Mouse (Mus musculus): Measurements from ENCODE around the gene Spag7. TPM values are rescaled to one million over a fixed set of nuclear protein-coding genes. Genes with fewer than 3 reads are reported as not detected.
A peak's percentile ranks its signal among the peaks of the same experiment; 100 is the strongest.

The Spag7 gene
- polyA plus RNA-seq, 1 experiment from 2014 or later, result 159 TPM

DNA sequence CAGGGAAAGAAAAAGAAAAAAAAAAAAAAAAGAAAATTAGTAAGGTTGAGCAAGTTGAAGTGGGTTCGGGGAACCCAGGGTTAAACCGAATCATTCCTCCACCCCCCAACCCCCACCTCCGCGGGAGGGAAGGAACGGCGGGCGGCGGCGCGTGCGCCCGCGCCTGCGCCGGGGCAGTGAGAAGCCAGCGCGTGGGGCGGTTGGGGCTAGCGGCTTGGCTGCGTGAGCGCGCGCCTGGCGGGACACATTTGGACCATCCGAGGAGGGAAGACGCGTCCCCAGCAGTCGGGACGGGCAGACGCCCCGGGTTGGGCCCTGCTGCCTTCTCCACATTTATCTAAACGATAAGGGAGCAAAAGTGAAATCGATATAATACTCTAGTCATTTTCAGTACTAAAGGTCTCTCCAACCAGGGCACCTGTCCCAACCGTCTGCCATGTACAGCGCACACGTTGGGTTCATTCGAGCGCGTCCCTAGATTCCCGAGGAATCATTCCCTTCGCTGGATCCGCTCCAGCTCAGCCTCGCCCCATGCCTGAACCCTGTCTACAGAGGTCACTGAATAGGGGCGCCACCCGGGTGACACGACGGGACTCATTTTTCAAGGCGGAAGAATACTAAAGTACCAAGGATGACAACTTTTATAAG lies 14.2 kb downstream of the Spag7 start:
- H3K4me2 ChIP-seq (ENCODE audit: low read depth, low read length), result peak overlapping the region; percentile 96
- H3K9ac ChIP-seq (ENCODE audit: low read length), result peak overlapping the region; percentile 100
- no peaks in the 10 kb centered on the region for H3K9me3 ChIP-seq (ENCODE audit: control insufficient read depth, low read length)
- no peaks in the 10 kb centered on the region for H3K27me3 ChIP-seq (ENCODE audit: control insufficient read depth, insufficient read depth, low read depth, low read length)
- H3K36me3 ChIP-seq (ENCODE audit: control insufficient read depth, insufficient read depth, low read length), result peaks cover 22% of the 10 kb centered on the region
- WGBS, result under 1% methylated on average over 48 of the region's 48 CpGs
- peak overlapping the region; percentile 99 for H3K27ac ChIP-seq (ENCODE audit: low read length)
- H3K4me1 ChIP-seq (replicated peaks; ENCODE audit: control insufficient read depth, insufficient read depth, low read length), result peaks cover 46% of the 10 kb centered on the region
- H3K4me3 ChIP-seq (ENCODE audit: low read length), result peak overlapping the region; percentile 100
- peak; percentile 65 for ATAC-seq (ENCODE audit: low read depth)

DNA sequence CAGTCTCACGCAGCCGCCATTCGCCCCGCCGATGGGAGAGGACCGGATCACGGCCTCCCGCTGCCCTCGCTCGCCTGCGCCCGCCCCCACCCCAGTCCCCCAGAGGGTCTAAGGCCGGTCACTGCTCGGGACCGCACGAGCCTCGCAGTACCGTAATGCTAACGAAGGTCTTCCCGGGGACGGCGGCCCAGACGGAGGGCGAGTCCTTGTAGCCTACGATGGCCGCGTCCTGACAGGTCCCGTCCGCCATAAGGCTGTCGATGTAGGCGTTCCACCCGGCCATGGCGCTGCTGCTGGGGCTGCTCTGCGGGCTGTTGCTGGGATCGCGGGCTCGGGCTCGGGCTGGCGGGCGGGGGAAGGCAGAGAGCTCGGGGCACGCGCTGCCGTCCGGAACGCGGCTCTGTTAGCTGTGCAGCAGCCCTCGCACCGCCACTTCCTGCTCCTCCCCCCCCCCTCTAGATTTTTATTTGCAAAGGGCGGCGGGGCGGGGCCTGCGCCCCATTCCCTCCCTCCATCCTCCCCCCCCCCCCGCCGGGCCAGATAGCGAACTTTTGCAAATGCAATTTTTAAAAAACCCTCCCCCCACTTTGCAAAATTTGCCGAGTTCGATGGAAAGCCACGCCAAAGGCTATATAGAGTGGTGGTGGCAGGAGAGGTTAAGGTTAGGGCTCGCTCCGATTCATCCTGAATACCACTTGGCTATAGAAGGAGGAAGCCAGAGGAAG lies 14.9 kb downstream of the Spag7 start, which contains the start of gene Pfn1:
Gene Pfn1, minus strand, starts transcription at position 447 of the 725 bp plus-strand sequence.
- H3K4me1 ChIP-seq (replicated peaks; ENCODE audit: control insufficient read depth, insufficient read depth, low read length), result peaks cover 51% of the 10 kb centered on the region
- H3K27ac ChIP-seq (ENCODE audit: low read length), result peak within 1 kb of the TSS; percentile 99
- no peaks in the 10 kb centered on the region for H3K27me3 ChIP-seq (ENCODE audit: control insufficient read depth, insufficient read depth, low read depth, low read length)
- H3K9ac ChIP-seq (ENCODE audit: low read length), result peak within 1 kb of the TSS; percentile 100
- peak; percentile 72 for ATAC-seq (ENCODE audit: low read depth)
- WGBS, result 0% methylated on average over 56 of the region's 61 CpGs
- H3K4me3 ChIP-seq (ENCODE audit: low read length), result peak within 1 kb of the TSS; percentile 100
- peaks cover 26% of the 10 kb centered on the region for H3K36me3 ChIP-seq (ENCODE audit: control insufficient read depth, insufficient read depth, low read length)
- H3K4me2 ChIP-seq (ENCODE audit: low read depth, low read length), result peak within 1 kb of the TSS; percentile 96
- H3K9me3 ChIP-seq (ENCODE audit: control insufficient read depth, low read length), result no peaks in the 10 kb centered on the region

DNA sequence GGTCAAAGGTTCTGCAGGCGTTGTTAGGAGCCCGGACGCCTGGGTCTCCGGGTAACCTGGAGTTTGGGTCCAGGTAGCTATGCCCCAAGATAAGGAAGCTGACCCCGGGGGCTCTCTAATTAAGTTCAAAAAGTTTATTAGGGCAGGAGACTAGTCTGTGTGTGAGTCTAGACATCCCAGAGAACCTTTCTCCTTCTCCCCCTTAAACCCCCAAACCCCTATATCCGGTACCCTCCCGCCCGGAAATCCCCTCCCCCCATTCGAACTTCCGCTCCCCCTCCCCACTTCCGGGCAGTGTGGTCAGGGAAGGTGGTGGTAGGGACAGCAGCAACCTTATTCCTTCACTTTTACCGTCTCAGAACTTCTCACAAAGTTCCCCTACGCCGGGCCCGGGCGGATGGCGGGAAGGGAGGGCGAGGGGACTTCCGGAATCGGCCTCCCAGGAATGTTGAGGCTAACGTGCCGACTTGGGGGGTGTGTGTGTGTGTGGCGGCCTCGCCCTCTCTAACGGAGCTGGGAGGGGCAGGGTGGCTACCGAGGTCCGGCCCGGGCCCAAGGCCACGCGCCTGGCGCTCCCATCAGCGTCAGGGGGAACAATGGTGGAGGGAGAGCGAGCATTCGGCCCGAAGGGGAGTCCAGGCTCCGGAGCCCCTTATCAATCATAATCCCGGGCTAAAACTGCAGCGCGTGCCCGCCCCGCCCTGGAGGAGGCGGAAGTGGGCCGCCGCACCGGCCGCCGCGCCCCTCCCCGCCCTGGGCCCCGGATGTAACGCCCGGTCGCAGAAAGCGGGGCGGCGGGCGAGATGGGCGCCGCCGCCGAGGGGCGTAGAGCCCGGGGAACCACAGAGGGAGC lies 15.6 kb downstream of the Spag7 start:
- H3K4me1 ChIP-seq (replicated peaks; ENCODE audit: control insufficient read depth, insufficient read depth, low read length), result peaks cover 58% of the 10 kb centered on the region
- peak; percentile 63 for ATAC-seq (ENCODE audit: low read depth)
- H3K27me3 ChIP-seq (ENCODE audit: control insufficient read depth, insufficient read depth, low read depth, low read length), result no peaks in the 10 kb centered on the region
- peaks cover 33% of the 10 kb centered on the region for H3K36me3 ChIP-seq (ENCODE audit: control insufficient read depth, insufficient read depth, low read length)
- peak overlapping the region; percentile 73 for H3K4me2 ChIP-seq (ENCODE audit: low read depth, low read length)
- H3K9me3 ChIP-seq (ENCODE audit: control insufficient read depth, low read length), result no peaks in the 10 kb centered on the region
- WGBS, result under 1% methylated on average over 52 of the region's 63 CpGs
- peak overlapping the region; percentile 100 for H3K9ac ChIP-seq (ENCODE audit: low read length)
- H3K4me3 ChIP-seq (ENCODE audit: low read length), result peak overlapping the region; percentile 100
- peak overlapping the region; percentile 99 for H3K27ac ChIP-seq (ENCODE audit: low read length)

DNA sequence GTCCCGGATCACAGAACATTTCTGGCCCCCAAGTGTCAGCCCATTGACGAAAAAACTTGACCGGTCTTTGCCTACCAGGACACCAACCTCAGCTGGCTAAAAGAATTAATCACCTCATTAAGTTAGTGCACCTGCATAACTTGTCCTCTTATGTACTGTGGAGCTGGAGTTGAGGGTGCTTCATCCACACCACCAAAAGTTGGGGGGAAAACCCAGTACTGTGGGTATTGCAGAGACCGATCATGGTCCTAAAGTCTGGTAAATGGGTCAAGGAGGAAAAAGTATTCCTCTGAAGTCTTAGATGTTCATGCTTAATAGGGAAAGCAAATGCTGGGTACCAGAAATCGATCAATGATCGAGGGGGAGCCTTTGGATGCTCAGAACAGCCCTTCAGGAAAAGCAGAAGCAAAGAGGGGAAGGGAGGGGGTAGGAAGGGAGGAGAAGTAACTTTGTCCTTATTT lies 16.3 kb downstream of the Spag7 start:
- 33% methylated on average over 6 of the region's 6 CpGs for WGBS
- Histone ChIP-seq H3K4me1 (replicated peaks; ENCODE audit: control insufficient read depth, insufficient read depth, low read length) (peaks cover 62% of the 10 kb centered on the region), H3K27me3 (ENCODE audit: control insufficient read depth, insufficient read depth, low read depth, low read length) (no peaks in the 10 kb centered on the region), H3K36me3 (ENCODE audit: control insufficient read depth, insufficient read depth, low read length) (peaks cover 35% of the 10 kb centered on the region), H3K4me3 (ENCODE audit: low read length) (peak overlapping the region; percentile 100), H3K27ac (ENCODE audit: low read length) (peak overlapping the region; percentile 99), H3K4me2 (ENCODE audit: low read depth, low read length) (peak overlapping the region; percentile 73), H3K9ac (ENCODE audit: low read length) (peak overlapping the region; percentile 100), H3K9me3 (ENCODE audit: control insufficient read depth, low read length) (no peaks in the 10 kb centered on the region)
- ATAC-seq (ENCODE audit: low read depth), result no peak

- H3K4me2 ChIP-seq (ENCODE audit: low read depth, low read length), result peak overlapping the region; percentile 73
- peaks cover 56% of the 10 kb centered on the region for H3K4me1 ChIP-seq (replicated peaks; ENCODE audit: control insufficient read depth, insufficient read depth, low read length)
- peaks cover 35% of the 10 kb centered on the region for H3K36me3 ChIP-seq (ENCODE audit: control insufficient read depth, insufficient read depth, low read length)
- H3K9ac ChIP-seq (ENCODE audit: low read length), result peak overlapping the region; percentile 100
- WGBS, result 43% methylated on average over 12 of the region's 12 CpGs
- ATAC-seq (ENCODE audit: low read depth), result no peak
- H3K27ac ChIP-seq (ENCODE audit: low read length), result peak overlapping the region; percentile 99; the same call in 1 of the 2 replicates
- H3K27me3 ChIP-seq (ENCODE audit: control insufficient read depth, insufficient read depth, low read depth, low read length), result no peaks in the 10 kb centered on the region
- H3K9me3 ChIP-seq (ENCODE audit: control insufficient read depth, low read length), result no peaks in the 10 kb centered on the region
- peak overlapping the region; percentile 100 for H3K4me3 ChIP-seq (ENCODE audit: low read length)
Observed at GRCm38 (mm10) chr11:70652029-70652883, 17.0 kb downstream of the Spag7 start.

DNA sequence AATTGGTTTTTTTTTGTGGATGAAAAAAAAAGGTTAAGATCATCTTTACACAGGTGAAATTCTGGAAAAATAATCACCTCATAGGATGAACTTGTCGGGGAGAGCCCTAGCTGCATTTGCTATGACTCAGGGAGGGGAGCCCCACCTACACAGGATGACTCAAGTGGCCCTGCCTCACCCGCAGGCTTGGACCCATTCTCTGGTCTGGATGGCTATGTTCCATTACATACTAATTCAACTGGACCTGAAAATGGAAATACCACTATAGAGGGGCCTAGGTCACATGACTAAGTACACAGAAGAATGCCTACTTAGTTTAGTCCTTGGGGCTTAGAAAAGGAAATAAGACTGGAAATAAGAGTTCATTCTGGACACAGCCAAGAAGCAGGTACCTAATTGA lies 17.8 kb downstream of the Spag7 start:
- H3K4me2 ChIP-seq (ENCODE audit: low read depth, low read length), result peak overlapping the region; percentile 20; the same call in 1 of the 2 replicates
- H3K9me3 ChIP-seq (ENCODE audit: control insufficient read depth, low read length), result no peaks in the 10 kb centered on the region
- no peaks in the 10 kb centered on the region for H3K27me3 ChIP-seq (ENCODE audit: control insufficient read depth, insufficient read depth, low read depth, low read length)
- peak overlapping the region; percentile 41; the same call in 1 of the 2 replicates for H3K9ac ChIP-seq (ENCODE audit: low read length)
- peaks cover 47% of the 10 kb centered on the region for H3K4me1 ChIP-seq (replicated peaks; ENCODE audit: control insufficient read depth, insufficient read depth, low read length)
- ATAC-seq (ENCODE audit: low read depth), result no peak
- H3K27ac ChIP-seq (ENCODE audit: low read length), result no peak overlapping the region; the same call in 1 of the 2 replicates
- 52% methylated on average over 2 of the region's 2 CpGs for WGBS
- peaks cover 35% of the 10 kb centered on the region for H3K36me3 ChIP-seq (ENCODE audit: control insufficient read depth, insufficient read depth, low read length)
- H3K4me3 ChIP-seq (ENCODE audit: low read length), result 0 out of 2 replicates have a peak overlapping the region, but pooled peaks have one; percentile 10

- Histone ChIP-seq H3K36me3 (ENCODE audit: control insufficient read depth, insufficient read depth, low read length) (peaks cover 35% of the 10 kb centered on the region), H3K9ac (ENCODE audit: low read length) (peak overlapping the region; percentile 22; the same call in 1 of the 2 replicates), H3K9me3 (ENCODE audit: control insufficient read depth, low read length) (no peaks in the 10 kb centered on the region), H3K27ac (ENCODE audit: low read length) (peak overlapping the region; percentile 14), H3K27me3 (ENCODE audit: control insufficient read depth, insufficient read depth, low read depth, low read length) (no peaks in the 10 kb centered on the region), H3K4me3 (ENCODE audit: low read length) (0 out of 2 replicates have a peak overlapping the region, but pooled peaks have one; percentile 2), H3K4me1 (replicated peaks; ENCODE audit: control insufficient read depth, insufficient read depth, low read length) (peaks cover 47% of the 10 kb centered on the region), H3K4me2 (ENCODE audit: low read depth, low read length) (peak overlapping the region; percentile 9; the same call in 1 of the 2 replicates)
- no peak for ATAC-seq (ENCODE audit: low read depth)
- WGBS, result 61% methylated on average over 12 of the region's 12 CpGs
Observed at GRCm38 (mm10) chr11:70650322-70651175, 18.7 kb downstream of the Spag7 start.
